1 mouse cellular context compared by ENCODE assay signal in genomic region chr8:3711646-3712045, GRCm38 (mm10).
TF ChIP-seq lines count a peak whose summit lies in the region.

No protein-coding gene starts in this region.

TF ChIP-seq in MEL, 35 proteins besides CTCF, POLR2A, EP300 and RAD21 (continued from another document):
- TF ChIP-seq BHLHE40 (IDR thresholded peaks at IDR 0.05; ENCODE audit: borderline replicate concordance, low read depth, low read length) (peak; percentile 59; the same call in 1 of the 2 replicates), SIN3A (IDR thresholded peaks at IDR 0.05; ENCODE audit: low read length) (peak; percentile 68), RCOR1 (IDR thresholded peaks at IDR 0.05; ENCODE audit: low read depth, low read length) (peak; percentile 46; the same call in 1 of the 2 replicates), TAL1 (IDR thresholded peaks at IDR 0.05; ENCODE audit: low read length) (peak; percentile 80), MYC (IDR thresholded peaks at IDR 0.05; ENCODE audit: low read depth, low read length) (peak; percentile 84; the same call in 1 of the 2 replicates), MAX (IDR thresholded peaks at IDR 0.05; ENCODE audit: low read length) (peak; percentile 82), USF2 (IDR thresholded peaks at IDR 0.05; ENCODE audit: borderline replicate concordance in 1 of 2, insufficient read depth in 1 of 2, low read depth in 1 of 2, low read length in 2 of 2) (no peak), ZMIZ1 (IDR thresholded peaks at IDR 0.05; ENCODE audit: low read depth, low read length) (no peak), NELFE (IDR thresholded peaks at IDR 0.05; ENCODE audit: low read depth, low read length) (no peak), NRF1 (IDR thresholded peaks at IDR 0.05; ENCODE audit: insufficient read depth, low read depth, low read length, poor library complexity, severe bottlenecking) (no peak), ETS1 (IDR thresholded peaks at IDR 0.05; ENCODE audit: low read depth, low read length) (peak; percentile 77)
